Mouse (Mus musculus): ENCODE measurements around the gene Grap2. TPM values are rescaled to one million over a fixed set of nuclear protein-coding genes. Genes with fewer than 3 reads are reported as not detected.
A peak's percentile ranks its signal among the peaks of the same experiment; 100 is the strongest.

The Grap2 gene
- polyA plus RNA-seq, 1 experiment from 2014 or later = 1.3 TPM

- peak overlapping the region; percentile 9; the same call in 1 of the 2 replicates for H3K4me3 ChIP-seq
- H3K27me3 ChIP-seq (ENCODE audit: insufficient read depth, poor library complexity, severe bottlenecking) = peaks cover 30% of the 10 kb centered on the region
- H3K9me3 ChIP-seq = no peaks in the 10 kb centered on the region
- H3K36me3 ChIP-seq = no peaks in the 10 kb centered on the region
- peak overlapping the region; percentile 24 for H3K27ac ChIP-seq
- peaks cover 47% of the 10 kb centered on the region for H3K4me1 ChIP-seq (replicated peaks)
- 13% methylated on average over 8 of the region's 8 CpGs for WGBS
- DNase-seq (ENCODE audit: low spot score) = peak; percentile 31
Observed at GRCm38 (mm10) chr15:80684786-80685602, 112.6 kb downstream of the Grap2 start.

- peak overlapping the region; percentile 24 for H3K27ac ChIP-seq
- DNase-seq (ENCODE audit: low spot score) = no peak
- H3K36me3 ChIP-seq = no peaks in the 10 kb centered on the region
- no peaks in the 10 kb centered on the region for H3K9me3 ChIP-seq
- peaks cover 30% of the 10 kb centered on the region for H3K27me3 ChIP-seq (ENCODE audit: insufficient read depth, poor library complexity, severe bottlenecking)
- H3K4me3 ChIP-seq = no peak overlapping the region
- WGBS = 34% methylated on average over 7 of the region's 7 CpGs
- H3K4me1 ChIP-seq (replicated peaks) = peaks cover 43% of the 10 kb centered on the region
Observed at GRCm38 (mm10) chr15:80685603-80685895, 113.2 kb downstream of the Grap2 start.

- Histone ChIP-seq H3K36me3 (no peaks in the 10 kb centered on the region), H3K27me3 (ENCODE audit: insufficient read depth, poor library complexity, severe bottlenecking) (peaks cover 41% of the 10 kb centered on the region), H3K4me3 (no peak overlapping the region), H3K9me3 (no peaks in the 10 kb centered on the region), H3K27ac (no peak overlapping the region), H3K4me1 (replicated peaks) (peaks cover 46% of the 10 kb centered on the region)
- 80% methylated on average over 7 of the region's 7 CpGs for WGBS
- DNase-seq (ENCODE audit: low spot score) = no peak
Observed at GRCm38 (mm10) chr15:80688536-80688935, 116.1 kb downstream of the Grap2 start.

DNA sequence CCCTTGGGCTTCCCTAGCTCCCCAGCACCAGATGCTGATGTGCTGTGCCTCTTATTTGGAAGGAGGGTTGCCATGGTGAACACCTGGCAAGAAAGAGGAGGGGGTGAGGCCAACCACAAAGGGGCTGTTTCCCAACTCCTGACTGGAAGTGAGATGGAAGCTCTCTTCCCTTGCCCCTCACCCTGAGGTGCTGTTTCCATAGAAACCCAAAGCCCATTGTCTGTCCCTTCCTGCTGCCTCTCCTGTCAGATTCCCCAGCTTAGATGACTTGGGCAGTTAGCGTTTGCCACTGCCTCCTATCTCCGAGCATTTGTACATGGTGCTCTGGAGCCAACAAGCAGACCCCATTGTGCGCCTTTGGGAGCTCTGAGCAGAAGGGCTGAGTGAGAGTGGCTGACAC, 121.1 kb downstream of the Grap2 start:
- Histone ChIP-seq H3K27me3 (ENCODE audit: insufficient read depth, poor library complexity, severe bottlenecking) (peaks cover 21% of the 10 kb centered on the region), H3K4me3 (no peak overlapping the region), H3K36me3 (no peaks in the 10 kb centered on the region), H3K27ac (0 out of 2 replicates have a peak overlapping the region, but pooled peaks have one; percentile 19), H3K9me3 (no peaks in the 10 kb centered on the region), H3K4me1 (replicated peaks) (peaks cover 37% of the 10 kb centered on the region)
- no peak for DNase-seq (ENCODE audit: low spot score)
- WGBS = 30% methylated on average over 3 of the region's 3 CpGs

- Histone ChIP-seq H3K4me1 (replicated peaks) (peaks cover 37% of the 10 kb centered on the region), H3K27me3 (ENCODE audit: insufficient read depth, poor library complexity, severe bottlenecking) (peaks cover 20% of the 10 kb centered on the region), H3K27ac (peak overlapping the region; percentile 19; the same call in 1 of the 2 replicates), H3K4me3 (no peak overlapping the region), H3K36me3 (no peaks in the 10 kb centered on the region), H3K9me3 (no peaks in the 10 kb centered on the region)
- peak; percentile 63 for DNase-seq (ENCODE audit: low spot score)
- 28% methylated on average over 11 of the region's 11 CpGs for WGBS
Observed at GRCm38 (mm10) chr15:80694125-80694910, 121.9 kb downstream of the Grap2 start.

- Histone ChIP-seq H3K27me3 (ENCODE audit: insufficient read depth, poor library complexity, severe bottlenecking) (0 out of 2 replicates have a peak, but pooled peaks cover 8% of the 10 kb centered on the region), H3K27ac (peak overlapping the region; percentile 29; the same call in 1 of the 2 replicates), H3K4me1 (replicated peaks) (peaks cover 27% of the 10 kb centered on the region), H3K36me3 (no peaks in the 10 kb centered on the region), H3K4me3 (no peak overlapping the region), H3K9me3 (no peaks in the 10 kb centered on the region)
- 48% methylated on average over 5 of the region's 5 CpGs for WGBS
- DNase-seq (ENCODE audit: low spot score) = no peak
Observed at GRCm38 (mm10) chr15:80697564-80697963, 125.2 kb downstream of the Grap2 start.

- no peak overlapping the region for H3K4me3 ChIP-seq
- WGBS = 71% methylated on average over 8 of the region's 8 CpGs
- H3K36me3 ChIP-seq = no peaks in the 10 kb centered on the region
- H3K4me1 ChIP-seq (replicated peaks) = peaks cover 17% of the 10 kb centered on the region
- no peak for DNase-seq (ENCODE audit: low spot score)
- H3K27ac ChIP-seq = no peak overlapping the region
- H3K27me3 ChIP-seq (ENCODE audit: insufficient read depth, poor library complexity, severe bottlenecking) = no peaks in the 10 kb centered on the region; the same call in 1 of the 2 replicates
- no peaks in the 10 kb centered on the region for H3K9me3 ChIP-seq
Observed at GRCm38 (mm10) chr15:80701481-80702257, 129.3 kb downstream of the Grap2 start.

Other genes starting within 250 kb of the Grap2 start
- gene Enthd1, start 7.4 kb upstream of the Grap2 start, polyA plus RNA-seq (2016; fragmentation: Nextera tagmentation; extraction: Ambion mirVana) = not detected in 2 replicates
- 0.60 and 0.96 TPM in 2 replicates for gene Fam83f, start 99.3 kb downstream of the Grap2 start, polyA plus RNA-seq (2016; fragmentation: Nextera tagmentation; extraction: Ambion mirVana)
- 42.7 and 43.3 TPM in 2 replicates for gene Tnrc6b, start 138.7 kb downstream of the Grap2 start, polyA plus RNA-seq (2016; fragmentation: Nextera tagmentation; extraction: Ambion mirVana)